Mouse (Mus musculus): ENCODE data around the gene Zfp280b. TPM values are rescaled to one million over a fixed set of nuclear protein-coding genes. Genes with fewer than 3 reads are reported as not detected.
"Not testable (repeated sequence)": the region's sequence is repeated elsewhere in the genome, so short reads cannot be mapped to it uniquely, and the experiment has no call there.

The Zfp280b gene
- polyA plus RNA-seq (2015; fragmentation: Nextera tagmentation; extraction: Ambion mirVana), result 13.5 and 13.8 TPM in 2 replicates

GRCm38 (mm10) chr10:76032402-76033118, at the start of gene Zfp280b:
Gene Zfp280b (plus strand): TSS chr10:76032650.
- H3K9ac ChIP-seq (replicated peaks), result peak within 1 kb of the TSS; percentile 69
- under 1% methylated on average over 56 of the region's 58 CpGs for WGBS
- H3K27ac ChIP-seq (replicated peaks), result peak within 1 kb of the TSS; percentile 57
- H3K27me3 ChIP-seq, result no peaks in the 10 kb centered on the region
- peaks cover 12% of the 10 kb centered on the region; the same call in 1 of the 2 replicates for H3K36me3 ChIP-seq
- H3K9me3 ChIP-seq, result no peaks in the 10 kb centered on the region
- peaks cover 14% of the 10 kb centered on the region for H3K4me1 ChIP-seq
- ATAC-seq (replicated peaks), result peak; percentile 98
- peak within 1 kb of the TSS; percentile 59 for H3K4me3 ChIP-seq
- H3K4me2 ChIP-seq (replicated peaks), result peak within 1 kb of the TSS; percentile 52

GRCm38 (mm10) chr10:75990430-75991042, 41.9 kb upstream of the Zfp280b start:
- peaks cover 5% of the 10 kb centered on the region; the same call in 1 of the 2 replicates for H3K4me1 ChIP-seq
- no peaks in the 10 kb centered on the region for H3K9me3 ChIP-seq
- no peak overlapping the region for H3K4me2 ChIP-seq (replicated peaks)
- no peak overlapping the region for H3K27ac ChIP-seq (replicated peaks)
- no peak overlapping the region for H3K9ac ChIP-seq (replicated peaks)
- H3K36me3 ChIP-seq, result no peaks in the 10 kb centered on the region
- 54% methylated on average over 4 of the region's 4 CpGs for WGBS
- no peaks in the 10 kb centered on the region for H3K27me3 ChIP-seq
- ATAC-seq (replicated peaks), result no peak
- H3K4me3 ChIP-seq, result no peak overlapping the region

- H3K27ac ChIP-seq (replicated peaks), result 0 out of 2 replicates have a peak overlapping the region, but pooled peaks have one; percentile 61
- peaks cover 5% of the 10 kb centered on the region; the same call in 1 of the 2 replicates for H3K4me1 ChIP-seq
- H3K27me3 ChIP-seq, result no peaks in the 10 kb centered on the region
- H3K9ac ChIP-seq (replicated peaks), result no peak overlapping the region
- H3K9me3 ChIP-seq, result no peaks in the 10 kb centered on the region
- 86% methylated on average over 15 of the region's 15 CpGs for WGBS
- H3K36me3 ChIP-seq, result no peaks in the 10 kb centered on the region
- ATAC-seq (replicated peaks), result no peak
- no peak overlapping the region for H3K4me2 ChIP-seq (replicated peaks)
- H3K4me3 ChIP-seq, result no peak overlapping the region
These were observed 38.7 kb upstream of the Zfp280b start for GRCm38 (mm10) chr10:75993616-75994240.

GRCm38 (mm10) chr10:75994531-75995210, 37.8 kb upstream of the Zfp280b start:
- WGBS, result 61% methylated on average over 13 of the region's 13 CpGs
- H3K4me3 ChIP-seq; H3K27me3 ChIP-seq; H3K9me3 ChIP-seq; H3K4me2 ChIP-seq (replicated peaks); H3K36me3 ChIP-seq; H3K4me1 ChIP-seq; H3K9ac ChIP-seq (replicated peaks): not testable (repeated sequence)
- ATAC-seq (replicated peaks), result peak; percentile 88
- peak overlapping the region; percentile 61; the same call in 1 of the 2 replicates for H3K27ac ChIP-seq (replicated peaks)

- peaks cover 5% of the 10 kb centered on the region; the same call in 1 of the 2 replicates for H3K4me1 ChIP-seq
- H3K9ac ChIP-seq (replicated peaks), result no peak overlapping the region
- no peak overlapping the region for H3K4me2 ChIP-seq (replicated peaks)
- H3K4me3 ChIP-seq, result no peak overlapping the region
- no peak overlapping the region for H3K27ac ChIP-seq (replicated peaks)
- no peaks in the 10 kb centered on the region for H3K9me3 ChIP-seq
- no peaks in the 10 kb centered on the region for H3K36me3 ChIP-seq
- WGBS, result 77% methylated on average over 11 of the region's 11 CpGs
- H3K27me3 ChIP-seq, result no peaks in the 10 kb centered on the region
- no peak for ATAC-seq (replicated peaks)
These were observed 37.0 kb upstream of the Zfp280b start for GRCm38 (mm10) chr10:75995463-75995862.

- Histone ChIP-seq H3K4me3 (no peak overlapping the region), H3K4me2 (replicated peaks) (no peak overlapping the region), H3K36me3 (no peaks in the 10 kb centered on the region), H3K9ac (replicated peaks) (no peak overlapping the region), H3K27me3 (no peaks in the 10 kb centered on the region), H3K9me3 (no peaks in the 10 kb centered on the region), H3K27ac (replicated peaks) (no peak overlapping the region), H3K4me1 (peaks cover 7% of the 10 kb centered on the region; the same call in 1 of the 2 replicates)
- no peak for ATAC-seq (replicated peaks)
- 75% methylated on average over 3 of the region's 3 CpGs for WGBS
These were observed 36.1 kb upstream of the Zfp280b start for GRCm38 (mm10) chr10:75996315-75996714.

GRCm38 (mm10) chr10:76001160-76001559, 31.3 kb upstream of the Zfp280b start:
- Histone ChIP-seq H3K27ac (replicated peaks) (no peak overlapping the region), H3K36me3 (no peaks in the 10 kb centered on the region), H3K4me2 (replicated peaks) (no peak overlapping the region), H3K27me3 (no peaks in the 10 kb centered on the region), H3K4me3 (no peak overlapping the region), H3K9ac (replicated peaks) (no peak overlapping the region), H3K9me3 (no peaks in the 10 kb centered on the region), H3K4me1 (peaks cover 11% of the 10 kb centered on the region; the same call in 1 of the 2 replicates)
- WGBS, result 23% methylated on average over 6 of the region's 7 CpGs
- no peak for ATAC-seq (replicated peaks)

- H3K4me3 ChIP-seq, result no peak overlapping the region
- peak overlapping the region; percentile 45 for H3K27ac ChIP-seq (replicated peaks)
- peaks cover 11% of the 10 kb centered on the region; the same call in 1 of the 2 replicates for H3K4me1 ChIP-seq
- peak; percentile 66; the same call in 1 of the 2 replicates for ATAC-seq (replicated peaks)
- H3K9ac ChIP-seq (replicated peaks), result no peak overlapping the region
- no peaks in the 10 kb centered on the region for H3K36me3 ChIP-seq
- H3K4me2 ChIP-seq (replicated peaks), result no peak overlapping the region
- WGBS, result 10% methylated on average over 3 of the region's 3 CpGs
- H3K27me3 ChIP-seq, result no peaks in the 10 kb centered on the region
- no peaks in the 10 kb centered on the region for H3K9me3 ChIP-seq
These were observed 30.3 kb upstream of the Zfp280b start for GRCm38 (mm10) chr10:76002101-76002521.

GRCm38 (mm10) chr10:76002615-76003014, 29.8 kb upstream of the Zfp280b start:
- Histone ChIP-seq H3K4me3 (no peak overlapping the region), H3K27me3 (no peaks in the 10 kb centered on the region), H3K9me3 (no peaks in the 10 kb centered on the region), H3K9ac (replicated peaks) (no peak overlapping the region), H3K27ac (replicated peaks) (peak overlapping the region; percentile 45; the same call in 1 of the 2 replicates), H3K4me2 (replicated peaks) (no peak overlapping the region), H3K36me3 (no peaks in the 10 kb centered on the region), H3K4me1 (peaks cover 11% of the 10 kb centered on the region; the same call in 1 of the 2 replicates)
- ATAC-seq (replicated peaks), result no peak
- WGBS, result 28% methylated on average over 2 of the region's 2 CpGs

- H3K27ac ChIP-seq (replicated peaks), result no peak overlapping the region
- H3K4me2 ChIP-seq (replicated peaks), result no peak overlapping the region
- WGBS, result 96% methylated on average over 2 of the region's 2 CpGs
- ATAC-seq (replicated peaks), result no peak
- peaks cover 11% of the 10 kb centered on the region; the same call in 1 of the 2 replicates for H3K4me1 ChIP-seq
- H3K27me3 ChIP-seq, result no peaks in the 10 kb centered on the region
- H3K4me3 ChIP-seq, result no peak overlapping the region
- H3K9me3 ChIP-seq, result no peaks in the 10 kb centered on the region
- no peaks in the 10 kb centered on the region for H3K36me3 ChIP-seq
- H3K9ac ChIP-seq (replicated peaks), result no peak overlapping the region
These were observed 29.2 kb upstream of the Zfp280b start for GRCm38 (mm10) chr10:76003221-76003620.

GRCm38 (mm10) chr10:76006385-76006784, 26.1 kb upstream of the Zfp280b start:
- Histone ChIP-seq H3K36me3 (no peaks in the 10 kb centered on the region), H3K27ac (replicated peaks) (no peak overlapping the region), H3K9me3 (no peaks in the 10 kb centered on the region), H3K9ac (replicated peaks) (no peak overlapping the region), H3K27me3 (no peaks in the 10 kb centered on the region), H3K4me3 (no peak overlapping the region), H3K4me1 (peaks cover 8% of the 10 kb centered on the region; the same call in 1 of the 2 replicates), H3K4me2 (replicated peaks) (no peak overlapping the region)
- no peak for ATAC-seq (replicated peaks)
- 91% methylated on average over 6 of the region's 6 CpGs for WGBS

All from forebrain, embryonic 15.5 days (tissue).